Mouse (Mus musculus) kidney, embryonic 16.5 days (tissue): ENCODE results near the gene Oaf. TPM values are rescaled to one million over a fixed set of nuclear protein-coding genes. Genes with fewer than 3 reads are reported as not detected.

Experiments
- ATAC-seq: fragments of 200-750 bp; cut with Nextera tagmentation; 2 replicates; pipeline ENCODE4 v1.8.0; 2017; ENCODE audit warnings: moderate TSS enrichment; ENCODE audit not compliant: low FRiP score, low TSS enrichment
- H3K27ac ChIP-seq: fragments of 300-500 bp; sonication (generic); 2 replicates; pipeline ENCODE4 v1.5.1; 2014; ENCODE audit warnings: low read length
- H3K27me3 ChIP-seq: fragments of 300-500 bp; sonication (generic); 2 replicates; pipeline ENCODE4 v1.6.1; 2014; ENCODE audit warnings: low read length, control low read depth, mixed read lengths; ENCODE audit not compliant: insufficient read depth
- H3K36me3 ChIP-seq: fragments of 300-500 bp; sonication (generic); 2 replicates; pipeline ENCODE4 v1.6.1; 2014; ENCODE audit warnings: low read length, control low read depth, mixed read lengths; ENCODE audit not compliant: insufficient read depth
- H3K4me1 ChIP-seq: fragments of 300-500 bp; sonication (generic); 2 replicates; pipeline ENCODE4 v1.6.1; 2014; ENCODE audit warnings: low read length, control low read depth, mixed read lengths; ENCODE audit not compliant: insufficient read depth
- H3K4me2 ChIP-seq: fragments of 300-500 bp; sonication (generic); replicated peaks from 2 replicates; pipeline ENCODE4 v1.6.1; 2014; ENCODE audit warnings: low read depth, low read length
- H3K4me3 ChIP-seq: fragments of 300-500 bp; sonication (generic); 2 replicates; pipeline ENCODE4 v1.5.1; 2014; ENCODE audit warnings: mild to moderate bottlenecking, low read length
- H3K9ac ChIP-seq: fragments of 300-500 bp; sonication (generic); replicated peaks from 2 replicates; pipeline ENCODE4 v1.6.1; 2014; ENCODE audit warnings: low read length
- H3K9me3 ChIP-seq: fragments of 300-500 bp; sonication (generic); 2 replicates; pipeline ENCODE4 v1.6.1; 2016; ENCODE audit warnings: low read length, control low read depth
- WGBS: fragments of 180-500 bp; shearing (Covaris S2); extraction: QIAGEN DNeasy Blood & Tissue Kit; methylation state at CpG from one replicate; pipeline ENCODE4 v1.1.7; 2014; 5-methylcytosine and 5-hydroxymethylcytosine counted together
- polyA plus RNA-seq: library from polyadenylated mRNA; unstranded; fragments of >200 nt; fragmentation: Nextera tagmentation; extraction: Ambion mirVana; gene quantifications from 2 replicates; pipeline ENCODE4 v1.2.1, GENCODE M21; 2015

The Oaf gene
- polyA plus RNA-seq, 1 experiment from 2014 or later, result 63.8 TPM

DNA sequence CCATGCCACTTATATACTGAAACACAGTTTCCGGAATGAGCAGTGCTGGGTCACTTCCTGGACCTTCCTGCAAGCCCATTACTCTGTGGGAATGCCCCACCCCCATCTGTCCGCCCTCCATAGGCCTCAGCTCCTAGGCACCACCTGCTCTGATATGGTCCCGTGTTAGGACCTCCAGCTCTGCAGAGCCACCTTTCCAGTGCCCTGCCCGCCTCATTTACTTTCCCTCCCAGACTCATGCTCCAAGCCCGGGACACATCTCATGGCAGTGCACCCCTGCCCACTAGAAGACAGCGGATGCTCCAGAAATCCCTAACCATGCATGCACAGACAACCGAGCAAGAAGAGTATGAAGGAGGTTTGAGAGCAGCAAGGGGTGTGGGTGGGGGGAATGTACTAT is 9.7 kb downstream of the Oaf start:
- H3K4me3 ChIP-seq, result no peak overlapping the region
- 79% methylated on average over 7 of the region's 7 CpGs for WGBS
- H3K4me1 ChIP-seq, result peaks cover 79% of the 10 kb centered on the region
- no peaks in the 10 kb centered on the region for H3K27me3 ChIP-seq
- ATAC-seq, result no peak
- H3K9ac ChIP-seq, result no peak overlapping the region
- no peak overlapping the region for H3K4me2 ChIP-seq
- H3K36me3 ChIP-seq, result peaks cover 4% of the 10 kb centered on the region; the same call in 1 of the 2 replicates
- no peaks in the 10 kb centered on the region for H3K9me3 ChIP-seq
- H3K27ac ChIP-seq, result no peak overlapping the region

DNA sequence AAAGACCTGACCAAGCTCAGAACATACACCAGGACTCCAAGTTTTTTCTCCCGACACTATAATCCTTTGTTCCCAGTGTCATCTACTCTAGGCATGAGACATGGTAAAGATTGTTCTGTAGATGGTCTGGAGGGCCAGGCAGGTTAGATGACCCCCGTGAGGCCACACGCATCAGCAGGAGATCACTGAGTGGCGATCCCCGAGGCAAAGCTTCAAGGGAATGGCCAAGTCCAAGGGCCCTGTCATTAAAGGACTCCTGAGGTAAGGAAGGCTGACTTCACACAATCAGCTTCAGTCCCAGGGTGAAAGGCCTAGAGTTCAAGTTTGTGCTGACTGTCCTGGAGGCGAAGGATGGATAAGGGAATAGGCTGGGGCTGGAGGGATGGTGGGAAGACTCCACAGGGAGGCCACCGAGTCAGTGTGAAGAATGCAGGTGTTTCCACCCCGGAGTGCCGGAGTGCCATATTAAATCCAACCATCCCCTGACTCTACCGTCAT is 10.3 kb downstream of the Oaf start:
- Histone ChIP-seq H3K9ac (no peak overlapping the region), H3K4me3 (no peak overlapping the region), H3K9me3 (no peaks in the 10 kb centered on the region), H3K27me3 (no peaks in the 10 kb centered on the region), H3K36me3 (peaks cover 4% of the 10 kb centered on the region; the same call in 1 of the 2 replicates), H3K4me1 (peaks cover 78% of the 10 kb centered on the region), H3K4me2 (no peak overlapping the region), H3K27ac (no peak overlapping the region)
- no peak for ATAC-seq
- 86% methylated on average over 10 of the region's 10 CpGs for WGBS

DNA sequence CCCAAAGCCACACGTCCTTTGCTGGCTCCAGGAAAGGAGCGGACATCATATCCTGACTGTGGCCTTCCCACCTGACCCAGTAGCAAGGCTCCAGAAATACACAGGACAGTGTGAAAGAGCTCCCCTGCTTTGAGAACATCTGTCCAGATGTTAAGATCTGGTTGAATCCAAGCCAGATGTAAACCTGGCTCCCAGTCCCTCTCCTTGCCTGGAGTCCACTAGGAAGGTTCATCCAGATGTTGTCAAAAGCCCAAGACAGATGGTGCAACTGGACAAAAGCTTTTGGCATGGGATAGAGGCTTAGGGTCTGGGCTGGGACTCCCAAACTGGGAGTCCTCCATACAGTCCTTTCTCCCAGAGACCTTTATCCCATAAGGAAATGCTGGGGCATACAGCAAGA is 11.0 kb downstream of the Oaf start:
- peaks cover 73% of the 10 kb centered on the region for H3K4me1 ChIP-seq

DNA sequence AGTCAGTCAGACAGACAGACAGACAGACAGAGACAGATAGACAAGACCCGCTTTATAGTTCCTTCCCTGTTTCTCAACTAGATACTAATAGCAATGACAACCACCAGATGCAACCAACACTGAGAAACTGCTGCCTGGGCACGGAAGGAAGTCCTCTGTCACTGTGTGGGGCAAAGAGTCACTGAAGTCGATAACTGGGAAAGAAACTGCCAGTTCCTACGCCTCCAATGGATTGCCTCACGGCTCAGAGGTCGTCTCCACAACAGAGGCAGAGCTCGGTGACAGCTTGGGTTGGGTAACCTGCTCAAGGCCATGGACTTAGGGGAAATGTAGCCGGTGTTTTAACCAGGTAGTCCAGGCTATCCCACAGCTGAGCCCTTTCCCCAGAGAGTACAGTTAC is 12.1 kb downstream of the Oaf start:
- 72% methylated on average over 8 of the region's 8 CpGs for WGBS
- Histone ChIP-seq H3K4me2 (no peak overlapping the region), H3K27ac (no peak overlapping the region), H3K4me1 (peaks cover 62% of the 10 kb centered on the region), H3K4me3 (no peak overlapping the region), H3K9me3 (no peaks in the 10 kb centered on the region), H3K27me3 (no peaks in the 10 kb centered on the region), H3K36me3 (peaks cover 10% of the 10 kb centered on the region; the same call in 1 of the 2 replicates), H3K9ac (no peak overlapping the region)
- no peak for ATAC-seq

More for the DNA sequence above, 11.0 kb downstream of the Oaf start:
- ATAC-seq, result no peak
- H3K27me3 ChIP-seq, result no peaks in the 10 kb centered on the region
- 75% methylated on average over 2 of the region's 2 CpGs for WGBS
- no peak overlapping the region for H3K4me2 ChIP-seq
- no peak overlapping the region for H3K27ac ChIP-seq
- H3K4me3 ChIP-seq, result no peak overlapping the region
- no peak overlapping the region for H3K9ac ChIP-seq
- no peaks in the 10 kb centered on the region for H3K9me3 ChIP-seq
- H3K36me3 ChIP-seq, result peaks cover 7% of the 10 kb centered on the region; the same call in 1 of the 2 replicates

DNA sequence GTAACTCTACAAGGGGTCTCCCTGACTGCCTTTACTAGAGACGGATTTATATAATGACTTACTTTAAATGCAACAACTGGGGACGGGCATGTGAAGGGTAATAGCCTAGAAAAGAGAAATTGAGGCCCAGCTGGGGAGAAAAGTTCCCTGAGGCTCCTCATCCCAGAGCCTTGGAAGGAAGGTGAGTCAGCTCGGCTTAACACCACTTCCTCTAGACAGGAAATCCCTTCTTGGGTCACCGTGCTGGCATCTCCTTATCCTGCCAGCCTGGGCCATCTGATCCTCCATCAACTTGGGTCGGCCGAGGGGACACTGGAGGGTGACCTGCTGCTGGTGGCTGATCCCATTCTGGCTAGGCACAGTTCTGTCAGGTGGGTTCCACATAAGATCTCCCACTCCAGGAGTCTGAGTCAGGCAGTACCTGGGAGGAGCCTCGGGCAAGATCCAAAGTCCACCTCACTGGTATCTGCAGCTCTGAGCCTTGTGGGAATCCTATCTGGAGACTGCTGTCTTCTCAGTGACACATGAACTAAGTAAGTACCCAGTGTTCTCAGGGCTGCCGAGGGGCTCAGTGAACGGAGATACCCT is 13.0 kb downstream of the Oaf start:
- ATAC-seq, result 0 out of 2 replicates have a peak, but pooled peaks have one; percentile 28
- 42% methylated on average over 9 of the region's 9 CpGs for WGBS

DNA sequence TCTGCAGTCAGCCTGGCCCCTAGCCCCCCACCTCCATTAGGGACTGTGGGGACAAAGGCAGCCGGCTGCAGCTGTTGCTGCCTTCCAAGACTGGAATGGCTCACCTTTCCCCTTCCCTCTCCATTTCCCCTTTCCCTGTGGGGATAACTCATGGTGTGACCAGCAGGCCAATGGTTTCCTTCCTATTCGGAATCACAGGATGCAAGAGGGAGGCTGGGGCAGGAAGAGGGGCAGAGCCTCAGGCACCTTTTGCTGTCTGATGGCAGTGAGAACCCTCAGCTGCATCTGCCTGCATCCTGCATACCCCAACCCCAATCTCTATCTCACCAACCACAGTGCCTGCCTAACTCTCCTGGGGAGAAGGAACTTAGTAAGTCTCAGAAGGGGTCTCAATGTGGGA is 14.2 kb downstream of the Oaf start:
- Histone ChIP-seq H3K27ac (peak overlapping the region; percentile 70), H3K27me3 (no peaks in the 10 kb centered on the region), H3K4me1 (peaks cover 41% of the 10 kb centered on the region), H3K4me2 (no peak overlapping the region), H3K4me3 (no peak overlapping the region), H3K9ac (peak overlapping the region; percentile 33), H3K9me3 (no peaks in the 10 kb centered on the region), H3K36me3 (peaks cover 24% of the 10 kb centered on the region; the same call in 1 of the 2 replicates)
- WGBS, result 37% methylated on average over 2 of the region's 2 CpGs
- no peak for ATAC-seq

More for the DNA sequence above, 13.0 kb downstream of the Oaf start:
- H3K4me2 ChIP-seq, result no peak overlapping the region
- H3K4me3 ChIP-seq, result no peak overlapping the region
- H3K9me3 ChIP-seq, result no peaks in the 10 kb centered on the region
- H3K27me3 ChIP-seq, result no peaks in the 10 kb centered on the region
- peaks cover 53% of the 10 kb centered on the region for H3K4me1 ChIP-seq
- peaks cover 17% of the 10 kb centered on the region; the same call in 1 of the 2 replicates for H3K36me3 ChIP-seq
- peak overlapping the region; percentile 70; the same call in 1 of the 2 replicates for H3K27ac ChIP-seq
- H3K9ac ChIP-seq, result no peak overlapping the region

DNA sequence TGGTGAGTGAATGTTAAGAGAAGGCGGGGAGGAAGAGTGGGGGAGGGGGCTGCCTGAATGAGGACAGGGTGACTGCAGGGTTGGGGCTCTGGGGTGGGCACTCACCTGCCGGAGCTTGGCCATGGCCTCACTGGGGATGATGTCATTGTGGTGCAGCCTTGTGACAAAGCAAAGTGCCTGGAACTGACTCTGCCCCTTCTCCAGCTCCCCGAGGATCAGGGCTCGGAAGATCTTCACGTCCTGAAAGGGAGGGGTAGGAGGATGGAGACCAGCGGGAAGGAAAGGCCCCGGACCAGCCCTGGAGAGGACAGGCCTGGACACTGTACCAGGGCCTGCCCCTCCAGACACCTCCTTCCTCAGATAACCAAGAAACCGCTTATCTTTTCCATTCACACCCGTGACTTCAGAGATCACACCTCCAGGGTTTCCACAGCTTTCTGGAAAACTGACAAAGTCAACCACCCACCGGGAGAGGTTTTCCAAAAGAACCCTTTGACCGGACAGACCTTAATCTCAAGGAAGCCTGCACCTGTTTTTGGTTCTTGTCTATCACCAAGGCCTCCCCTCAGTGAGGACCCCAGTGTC is 14.8 kb downstream of the Oaf start:
- 56% methylated on average over 11 of the region's 11 CpGs for WGBS
- peak overlapping the region; percentile 70 for H3K27ac ChIP-seq
- no peaks in the 10 kb centered on the region for H3K9me3 ChIP-seq
- no peak overlapping the region for H3K4me3 ChIP-seq
- no peak overlapping the region for H3K4me2 ChIP-seq
- ATAC-seq, result no peak
- H3K4me1 ChIP-seq, result peaks cover 35% of the 10 kb centered on the region
- H3K27me3 ChIP-seq, result no peaks in the 10 kb centered on the region
- peak overlapping the region; percentile 19; the same call in 1 of the 2 replicates for H3K9ac ChIP-seq
- peaks cover 26% of the 10 kb centered on the region; the same call in 1 of the 2 replicates for H3K36me3 ChIP-seq

DNA sequence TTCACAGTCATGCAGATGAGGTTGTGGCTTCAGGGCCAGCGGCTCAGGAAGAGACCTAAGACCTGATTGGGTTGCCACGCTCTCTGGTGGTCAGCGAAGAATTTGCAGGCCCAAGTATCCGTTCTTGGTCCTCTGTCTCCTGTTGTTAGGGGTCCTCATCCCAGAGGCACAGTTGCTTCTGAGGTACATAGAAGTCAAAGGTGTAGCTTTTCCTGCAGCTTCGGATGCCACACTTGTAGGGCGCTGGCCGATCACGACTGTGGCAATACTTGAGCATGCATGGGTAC is 17.3 kb downstream of the Oaf start:
- WGBS, result 54% methylated on average over 8 of the region's 8 CpGs
- no peak for ATAC-seq

DNA sequence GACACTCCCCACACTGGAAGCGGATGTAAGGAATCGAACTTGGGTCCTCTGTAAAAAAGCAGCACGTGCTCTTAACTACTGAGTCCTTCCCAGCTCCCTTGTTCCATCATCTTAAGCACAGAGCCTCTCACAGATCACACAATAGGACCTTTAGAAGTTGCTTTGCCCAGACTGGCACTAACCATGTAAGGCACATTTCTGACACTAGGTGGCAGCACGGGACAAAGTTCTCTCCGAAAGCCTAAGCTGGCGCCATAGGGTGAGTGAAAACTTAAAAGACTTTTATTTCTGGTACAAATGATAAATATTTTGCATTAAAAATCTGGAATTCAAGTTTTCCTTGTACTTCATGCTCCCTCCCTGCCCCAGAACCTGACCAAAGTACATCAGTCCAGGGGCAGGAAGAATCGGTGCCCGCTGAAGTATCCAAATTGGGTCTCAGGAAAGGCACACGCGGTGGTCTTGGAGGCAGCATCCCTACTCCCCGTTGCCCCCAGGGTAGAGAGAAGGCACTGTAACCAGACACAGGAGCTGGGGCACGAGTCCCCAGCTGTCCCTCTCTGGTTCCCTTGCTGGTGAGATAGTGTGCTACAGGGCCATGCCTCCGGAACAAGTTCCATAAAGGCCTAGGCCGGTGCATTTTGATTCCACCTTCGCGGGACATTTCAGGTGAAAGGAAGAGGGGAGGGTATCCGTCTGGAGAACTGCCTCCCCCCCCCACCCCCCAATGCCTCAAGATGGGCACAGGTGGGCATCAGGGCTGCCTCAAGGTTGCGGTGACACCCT is 17.9 kb downstream of the Oaf start:
- 46% methylated on average over 18 of the region's 18 CpGs for whole genome bisulfite sequencing
- Histone ChIP-seq H3K9me3 (no peaks in the 10 kb centered on the region), H3K4me2 (no peak overlapping the region), H3K9ac (no peak overlapping the region), H3K27ac (no peak overlapping the region), H3K4me3 (no peak overlapping the region), H3K4me1 (peaks cover 23% of the 10 kb centered on the region), H3K27me3 (no peaks in the 10 kb centered on the region), H3K36me3 (peaks cover 26% of the 10 kb centered on the region; the same call in 1 of the 2 replicates)
- ATAC-seq, result 0 out of 2 replicates have a peak, but pooled peaks have one; percentile 24

More for the DNA sequence above, 17.3 kb downstream of the Oaf start:
- Histone ChIP-seq H3K27me3 (no peaks in the 10 kb centered on the region), H3K4me2 (no peak overlapping the region), H3K36me3 (peaks cover 26% of the 10 kb centered on the region; the same call in 1 of the 2 replicates), H3K9me3 (no peaks in the 10 kb centered on the region), H3K4me1 (peaks cover 26% of the 10 kb centered on the region), H3K27ac (no peak overlapping the region), H3K4me3 (no peak overlapping the region), H3K9ac (no peak overlapping the region)
